Mouse (Mus musculus): Measurements from ENCODE around the gene Dgkq. TPM values are rescaled to one million over a fixed set of nuclear protein-coding genes. Genes with fewer than 3 reads are reported as not detected.

The Dgkq gene
- total and polyA plus RNA-seq, 3 experiments: 4.5 to 12.3 (median 7.9) TPM

DNA sequence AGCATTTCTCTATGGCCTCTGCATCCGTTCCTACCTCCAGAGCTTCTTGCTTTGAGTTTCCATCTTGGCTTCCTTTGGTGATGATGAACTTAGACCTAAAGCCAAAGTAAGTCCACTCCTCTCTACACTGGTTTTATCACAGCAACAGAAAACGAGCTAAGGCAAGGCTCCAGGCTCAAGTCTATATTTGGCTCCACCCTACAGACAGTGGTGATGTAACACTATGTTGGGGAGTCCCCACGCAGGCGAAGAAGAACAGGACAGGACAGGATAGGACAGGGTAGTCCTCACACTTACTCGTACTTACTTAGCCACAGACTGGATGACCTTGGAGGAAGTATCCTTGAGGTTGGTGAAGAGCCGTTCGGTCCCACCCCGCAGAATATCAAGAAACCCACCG, 66.9 kb downstream of the Dgkq start:
- H3K9me3 ChIP-seq (replicated peaks): no peaks in the 10 kb centered on the region
- peaks cover 99% of the 10 kb centered on the region for H3K36me3 ChIP-seq (replicated peaks)
- TF ChIP-seq TAL1 (conservative IDR thresholded peaks at IDR 0.05; ENCODE audit: low read depth, low read length) (no peak), GATA1 (IDR thresholded peaks at IDR 0.05; ENCODE audit: borderline replicate concordance, low read length) (no peak), CTCF (IDR thresholded peaks at IDR 0.05; ENCODE audit: low read depth, low read length) (no peak), GATA2 (IDR thresholded peaks at IDR 0.05; ENCODE audit: borderline replicate concordance, low read depth, low read length) (no peak), POLR2AphosphoS5 (IDR thresholded peaks at IDR 0.05; ENCODE audit: insufficient replicate concordance, low read depth, low read length) (no peak)
- DNase-seq (ENCODE audit: low spot score) (no peak), ATAC-seq (ENCODE audit: extremely low read depth, insufficient number of reproducible peaks, low FRiP score, poor library complexity, severe bottlenecking) (no peak)
- no peak overlapping the region for H3K4me3 ChIP-seq (ENCODE audit: low read depth, low read length)
- H3K27me3 ChIP-seq (ENCODE audit: insufficient read depth, low read length): no peaks in the 10 kb centered on the region
- H3K4me1 ChIP-seq (ENCODE audit: insufficient read depth, low read depth, low read length): no peaks in the 10 kb centered on the region

DNA sequence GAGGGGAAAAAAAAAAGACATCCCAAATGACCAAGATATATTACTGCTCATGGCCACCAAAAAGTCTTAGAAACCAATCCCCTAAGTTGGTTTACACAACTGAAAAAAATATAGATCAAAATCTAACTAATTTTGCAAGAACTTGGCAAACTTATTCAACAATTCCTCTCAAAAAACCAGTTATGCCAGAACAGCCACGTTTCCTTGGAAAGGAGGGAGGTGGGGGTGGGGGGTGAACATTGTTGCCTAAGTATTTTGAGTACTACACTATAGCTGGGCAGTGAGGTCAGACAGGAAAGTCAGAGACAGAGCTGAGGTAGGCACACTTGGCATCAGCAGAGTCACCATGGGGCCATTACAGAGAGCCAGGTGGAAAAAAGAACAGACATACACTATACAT, 69.5 kb downstream of the Dgkq start:
- DNase-seq (ENCODE audit: low spot score) (no peak), ATAC-seq (ENCODE audit: extremely low read depth, insufficient number of reproducible peaks, low FRiP score, poor library complexity, severe bottlenecking) (no peak)
- TF ChIP-seq GATA1 (IDR thresholded peaks at IDR 0.05; ENCODE audit: borderline replicate concordance, low read length) (no peak), POLR2AphosphoS5 (IDR thresholded peaks at IDR 0.05; ENCODE audit: insufficient replicate concordance, low read depth, low read length) (no peak), TAL1 (conservative IDR thresholded peaks at IDR 0.05; ENCODE audit: low read depth, low read length) (no peak), GATA2 (IDR thresholded peaks at IDR 0.05; ENCODE audit: borderline replicate concordance, low read depth, low read length) (no peak), CTCF (IDR thresholded peaks at IDR 0.05; ENCODE audit: low read depth, low read length) (no peak)
- peaks cover 99% of the 10 kb centered on the region for H3K36me3 ChIP-seq (replicated peaks)
- H3K4me1 ChIP-seq (ENCODE audit: insufficient read depth, low read depth, low read length): no peaks in the 10 kb centered on the region
- no peaks in the 10 kb centered on the region for H3K9me3 ChIP-seq (replicated peaks)
- no peaks in the 10 kb centered on the region for H3K27me3 ChIP-seq (ENCODE audit: insufficient read depth, low read length)
- no peak overlapping the region for H3K4me3 ChIP-seq (ENCODE audit: low read depth, low read length)

Other genes starting within 250 kb of the Dgkq start
- 30.0 and 31.6 TPM in 2 replicates for gene Atp5k, start 235.2 kb downstream of the Dgkq start, total RNA-seq (2014; fragmentation: Nextera tagmentation)
- gene Atp5k, start 235.2 kb downstream of the Dgkq start, total RNA-seq (2017): 175 and 374 TPM in 2 replicates
- gene Atp5k, start 235.2 kb downstream of the Dgkq start, polyA plus RNA-seq (2012): 49.1 and 74.2 TPM in 2 replicates
- not detected in 2 replicates for gene Mfsd7a, start 220.8 kb downstream of the Dgkq start, total RNA-seq (2014; fragmentation: Nextera tagmentation)
- 0.05 TPM in 1 of 2 replicates, not detected in the other for gene Mfsd7a, start 220.8 kb downstream of the Dgkq start, total RNA-seq (2017)
- not detected in 2 replicates for gene Mfsd7a, start 220.8 kb downstream of the Dgkq start, polyA plus RNA-seq (2012)
- 18.5 and 23.4 TPM in 2 replicates for gene Pcgf3, start 208.4 kb downstream of the Dgkq start, total RNA-seq (2014; fragmentation: Nextera tagmentation)
- gene Pcgf3, start 208.4 kb downstream of the Dgkq start, total RNA-seq (2017): 8.7 and 9.0 TPM in 2 replicates
- 9.4 and 10.3 TPM in 2 replicates for gene Pcgf3, start 208.4 kb downstream of the Dgkq start, polyA plus RNA-seq (2012)
- gene Cplx1, start 119.6 kb downstream of the Dgkq start, total RNA-seq (2014; fragmentation: Nextera tagmentation): not detected in 2 replicates
- 0.05 and 0.06 TPM in 2 replicates for gene Cplx1, start 119.6 kb downstream of the Dgkq start, total RNA-seq (2017)
- gene Cplx1, start 119.6 kb downstream of the Dgkq start, polyA plus RNA-seq (2012): not detected in 2 replicates
- gene Gak, start 39.9 kb downstream of the Dgkq start, total RNA-seq (2014; fragmentation: Nextera tagmentation): 119 and 124 TPM in 2 replicates
- gene Gak, start 39.9 kb downstream of the Dgkq start, total RNA-seq (2017): 108 and 116 TPM in 2 replicates
- gene Gak, start 39.9 kb downstream of the Dgkq start, polyA plus RNA-seq (2012): 84.2 and 96.4 TPM in 2 replicates
- gene Tmem175, start 39.9 kb downstream of the Dgkq start, total RNA-seq (2014; fragmentation: Nextera tagmentation): 38.0 and 51.5 TPM in 2 replicates
- gene Tmem175, start 39.9 kb downstream of the Dgkq start, total RNA-seq (2017): 22.4 and 22.9 TPM in 2 replicates
- 2.2 and 4.4 TPM in 2 replicates for gene Tmem175, start 39.9 kb downstream of the Dgkq start, polyA plus RNA-seq (2012)
- 37.7 and 43.2 TPM in 2 replicates for gene Idua, start 9.3 kb downstream of the Dgkq start, total RNA-seq (2014; fragmentation: Nextera tagmentation)
- 6.2 TPM in 2 replicates for gene Idua, start 9.3 kb downstream of the Dgkq start, total RNA-seq (2017)
- gene Idua, start 9.3 kb downstream of the Dgkq start, polyA plus RNA-seq (2012): 7.0 and 9.1 TPM in 2 replicates
- 1.7 and 2.0 TPM in 2 replicates for gene Slc26a1, start 5.9 kb upstream of the Dgkq start, total RNA-seq (2014; fragmentation: Nextera tagmentation)
- gene Slc26a1, start 5.9 kb upstream of the Dgkq start, total RNA-seq (2017): 0.87 and 0.93 TPM in 2 replicates
- 0.88 and 1.2 TPM in 2 replicates for gene Slc26a1, start 5.9 kb upstream of the Dgkq start, polyA plus RNA-seq (2012)
- gene Fgfrl1, start 22.7 kb upstream of the Dgkq start, total RNA-seq (2014; fragmentation: Nextera tagmentation): 4.2 and 4.9 TPM in 2 replicates
- 2.1 and 2.5 TPM in 2 replicates for gene Fgfrl1, start 22.7 kb upstream of the Dgkq start, total RNA-seq (2017)
- 5.1 and 7.1 TPM in 2 replicates for gene Fgfrl1, start 22.7 kb upstream of the Dgkq start, polyA plus RNA-seq (2012)
- not detected in 2 replicates for gene Rnf212, start 105.3 kb upstream of the Dgkq start, total RNA-seq (2014; fragmentation: Nextera tagmentation)
- not detected in 2 replicates for gene Rnf212, start 105.3 kb upstream of the Dgkq start, total RNA-seq (2017)
- gene Rnf212, start 105.3 kb upstream of the Dgkq start, polyA plus RNA-seq (2012): not detected in 2 replicates
- gene Tmed11, start 125.7 kb upstream of the Dgkq start, total RNA-seq (2014; fragmentation: Nextera tagmentation): not detected in 2 replicates
- not detected in 2 replicates for gene Tmed11, start 125.7 kb upstream of the Dgkq start, total RNA-seq (2017)
- gene Tmed11, start 125.7 kb upstream of the Dgkq start, polyA plus RNA-seq (2012): not detected in 2 replicates
- gene Vmn2r8, start 139.2 kb upstream of the Dgkq start, total RNA-seq (2014; fragmentation: Nextera tagmentation): not detected in 2 replicates
- under 0.01 and 0.05 TPM in 2 replicates for gene Vmn2r8, start 139.2 kb upstream of the Dgkq start, total RNA-seq (2017)
- gene Vmn2r8, start 139.2 kb upstream of the Dgkq start, polyA plus RNA-seq (2012): not detected in 2 replicates
- gene Vmn2r9, start 182.9 kb upstream of the Dgkq start, total RNA-seq (2014; fragmentation: Nextera tagmentation): not detected in 2 replicates
- under 0.01 and 0.05 TPM in 2 replicates for gene Vmn2r9, start 182.9 kb upstream of the Dgkq start, total RNA-seq (2017)
- not detected in 2 replicates for gene Vmn2r9, start 182.9 kb upstream of the Dgkq start, polyA plus RNA-seq (2012)